Mouse (Mus musculus): ENCODE data around the gene Rnf144a. TPM values are rescaled to one million over a fixed set of nuclear protein-coding genes. Genes with fewer than 3 reads are reported as not detected.
"Not testable (repeated sequence)": the region's sequence is repeated elsewhere in the genome, so short reads cannot be mapped to it uniquely, and the experiment has no call there.

Gene Rnf144a
- polyA plus RNA-seq, 2 experiments, result 0.60 to 0.74 TPM

DNA sequence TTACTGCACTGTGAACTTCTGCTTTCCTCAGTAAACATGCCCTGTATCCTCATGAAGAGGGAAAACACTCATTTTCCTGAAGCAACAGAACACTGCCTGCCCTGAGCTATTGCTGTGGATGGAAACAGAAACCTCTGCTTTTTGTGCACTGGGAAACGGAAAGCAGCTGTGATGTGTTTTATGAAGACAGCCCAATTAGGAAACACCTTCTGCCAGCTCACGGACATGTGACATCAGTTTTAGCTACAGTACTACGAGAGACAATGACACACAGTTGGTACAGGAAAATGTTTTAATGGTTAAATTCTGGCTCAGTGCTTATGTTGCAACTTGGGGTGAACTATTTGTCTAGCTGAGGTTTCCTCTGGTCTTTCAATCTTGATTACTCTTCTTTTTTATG lies 24.3 kb upstream of the Rnf144a start:
- TF ChIP-seq EP300 (IDR thresholded peaks at IDR 0.05; ENCODE audit: low read depth) (no peak), CTCF (IDR thresholded peaks at IDR 0.05; ENCODE audit: low read depth) (no peak)
- no peak for ATAC-seq (ENCODE audit: insufficient read depth)
- Histone ChIP-seq H3K27ac (no peak overlapping the region), H3K36me3 (replicated peaks; ENCODE audit: control insufficient read depth, insufficient read depth, low read depth) (no peaks in the 10 kb centered on the region), H3K4me3 (ENCODE audit: insufficient read depth in 1 of 2, low read depth in 2 of 2, low read length in 2 of 2) (no peak overlapping the region), H3K4me1 (replicated peaks; ENCODE audit: control insufficient read depth in 2 of 2, insufficient read depth in 2 of 2, low read length in 1 of 2) (no peaks in the 10 kb centered on the region), H3K9me3 (ENCODE audit: control insufficient read depth, low read length) (no peaks in the 10 kb centered on the region), H3K27me3 (ENCODE audit: control insufficient read depth, insufficient read depth, low read length) (no peaks in the 10 kb centered on the region), H3K9ac (replicated peaks) (no peak overlapping the region), H3K4me2 (ENCODE audit: low read depth) (no peak overlapping the region)
- WGBS (ENCODE audit: insufficient replicate concordance), result 42% methylated on average over 3 of the region's 3 CpGs
- DNase-seq (ENCODE audit: low read depth in 3 of 3, low spot score in 3 of 3), result no peak

- 66% methylated on average over 3 of the region's 3 CpGs for WGBS (ENCODE audit: insufficient replicate concordance)
- no peaks in the 10 kb centered on the region for H3K4me1 ChIP-seq (replicated peaks; ENCODE audit: control insufficient read depth in 2 of 2, insufficient read depth in 2 of 2, low read length in 1 of 2)
- TF ChIP-seq EP300 (IDR thresholded peaks at IDR 0.05; ENCODE audit: low read depth) (no peak), CTCF (IDR thresholded peaks at IDR 0.05; ENCODE audit: low read depth) (no peak)
- no peak overlapping the region for H3K9ac ChIP-seq (replicated peaks)
- no peak for ATAC-seq (ENCODE audit: insufficient read depth)
- no peak overlapping the region for H3K4me2 ChIP-seq (ENCODE audit: low read depth)
- H3K9me3 ChIP-seq (ENCODE audit: control insufficient read depth, low read length), result no peaks in the 10 kb centered on the region
- no peaks in the 10 kb centered on the region for H3K27me3 ChIP-seq (ENCODE audit: control insufficient read depth, insufficient read depth, low read length)
- no peaks in the 10 kb centered on the region for H3K36me3 ChIP-seq (replicated peaks; ENCODE audit: control insufficient read depth, insufficient read depth, low read depth)
- no peak overlapping the region for H3K4me3 ChIP-seq (ENCODE audit: insufficient read depth in 1 of 2, low read depth in 2 of 2, low read length in 2 of 2)
- H3K27ac ChIP-seq, result no peak overlapping the region
- DNase-seq (ENCODE audit: low read depth in 3 of 3, low spot score in 3 of 3), result no peak
These were observed 22.9 kb upstream of the Rnf144a start for GRCm38 (mm10) chr12:26437950-26438349.

DNA sequence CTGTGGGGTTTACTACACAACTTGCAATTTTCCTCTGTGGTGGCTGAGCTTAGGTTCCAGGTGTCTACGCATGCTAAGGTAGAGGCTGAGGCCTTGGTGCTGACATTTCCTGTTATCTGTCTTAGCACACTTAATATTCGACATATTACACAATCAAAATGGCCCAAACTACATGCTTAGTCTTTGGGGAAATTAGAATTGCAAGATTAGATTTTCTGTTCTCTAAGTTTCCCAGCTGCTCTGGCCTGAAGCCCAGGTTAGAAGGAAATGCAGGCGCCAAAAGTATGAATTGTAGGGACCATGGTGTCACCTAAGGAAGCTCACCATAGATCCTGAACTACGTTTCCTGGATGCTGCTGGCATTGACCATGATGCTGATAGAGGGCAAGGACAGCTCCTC lies 21.3 kb upstream of the Rnf144a start:
- ATAC-seq (ENCODE audit: insufficient read depth), result no peak
- no peak for DNase-seq (ENCODE audit: low read depth in 3 of 3, low spot score in 3 of 3)
- WGBS (ENCODE audit: insufficient replicate concordance), result 60% methylated on average over 4 of the region's 4 CpGs

GRCm38 (mm10) chr12:26428771-26429170 lies 13.7 kb upstream of the Rnf144a start:
- not testable (repeated sequence) for H3K27me3 ChIP-seq (ENCODE audit: control insufficient read depth, insufficient read depth, low read length); H3K4me2 ChIP-seq (ENCODE audit: low read depth); H3K4me3 ChIP-seq (ENCODE audit: insufficient read depth in 1 of 2, low read depth in 2 of 2, low read length in 2 of 2); H3K36me3 ChIP-seq (replicated peaks; ENCODE audit: control insufficient read depth, insufficient read depth, low read depth); DNase-seq (ENCODE audit: low read depth in 3 of 3, low spot score in 3 of 3); H3K27ac ChIP-seq; ATAC-seq (ENCODE audit: insufficient read depth); H3K4me1 ChIP-seq (replicated peaks; ENCODE audit: control insufficient read depth in 2 of 2, insufficient read depth in 2 of 2, low read length in 1 of 2); H3K9me3 ChIP-seq (ENCODE audit: control insufficient read depth, low read length); H3K9ac ChIP-seq (replicated peaks)
- 56% methylated on average over 2 of the region's 2 CpGs for WGBS (ENCODE audit: insufficient replicate concordance)

More for the DNA sequence above, 21.3 kb upstream of the Rnf144a start:
- Histone ChIP-seq H3K27me3 (ENCODE audit: control insufficient read depth, insufficient read depth, low read length) (no peaks in the 10 kb centered on the region), H3K27ac (no peak overlapping the region), H3K36me3 (replicated peaks; ENCODE audit: control insufficient read depth, insufficient read depth, low read depth) (no peaks in the 10 kb centered on the region), H3K4me2 (ENCODE audit: low read depth) (no peak overlapping the region), H3K9me3 (ENCODE audit: control insufficient read depth, low read length) (no peaks in the 10 kb centered on the region), H3K9ac (replicated peaks) (no peak overlapping the region), H3K4me1 (replicated peaks; ENCODE audit: control insufficient read depth in 2 of 2, insufficient read depth in 2 of 2, low read length in 1 of 2) (no peaks in the 10 kb centered on the region), H3K4me3 (ENCODE audit: insufficient read depth in 1 of 2, low read depth in 2 of 2, low read length in 2 of 2) (no peak overlapping the region)
- TF ChIP-seq CTCF (IDR thresholded peaks at IDR 0.05; ENCODE audit: low read depth) (no peak), EP300 (IDR thresholded peaks at IDR 0.05; ENCODE audit: low read depth) (no peak)

DNA sequence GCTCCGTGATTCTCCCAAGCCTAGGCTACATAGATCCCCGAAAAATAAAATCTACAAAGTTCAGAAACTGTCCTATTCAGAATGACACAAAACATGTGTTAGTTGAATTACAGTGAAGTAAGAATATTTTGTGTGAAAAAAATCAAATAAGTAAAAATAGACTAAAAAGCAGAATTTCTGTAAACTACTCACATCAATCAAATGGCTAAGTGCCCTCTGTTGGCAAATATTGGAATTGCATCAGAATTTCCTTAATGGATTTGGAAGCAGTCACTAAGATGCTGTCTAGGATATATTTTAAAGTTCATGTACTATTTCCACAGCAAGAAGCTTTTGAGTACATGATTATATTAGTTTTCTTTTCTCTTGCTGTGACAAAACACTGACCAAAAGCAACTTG lies 9.8 kb upstream of the Rnf144a start:
- Histone ChIP-seq H3K4me3 (ENCODE audit: insufficient read depth in 1 of 2, low read depth in 2 of 2, low read length in 2 of 2) (no peak overlapping the region), H3K27me3 (ENCODE audit: control insufficient read depth, insufficient read depth, low read length) (no peaks in the 10 kb centered on the region), H3K36me3 (replicated peaks; ENCODE audit: control insufficient read depth, insufficient read depth, low read depth) (no peaks in the 10 kb centered on the region), H3K9me3 (ENCODE audit: control insufficient read depth, low read length) (no peaks in the 10 kb centered on the region), H3K9ac (replicated peaks) (no peak overlapping the region), H3K4me1 (replicated peaks; ENCODE audit: control insufficient read depth in 2 of 2, insufficient read depth in 2 of 2, low read length in 1 of 2) (no peaks in the 10 kb centered on the region), H3K27ac (no peak overlapping the region), H3K4me2 (ENCODE audit: low read depth) (no peak overlapping the region)
- 72% methylated on average over 2 of the region's 2 CpGs for WGBS (ENCODE audit: insufficient replicate concordance)
- ATAC-seq (ENCODE audit: insufficient read depth) (no peak), DNase-seq (ENCODE audit: low read depth in 3 of 3, low spot score in 3 of 3) (peak; percentile 24 to 39 (median 32))
- TF ChIP-seq EP300 (IDR thresholded peaks at IDR 0.05; ENCODE audit: low read depth) (no peak), CTCF (IDR thresholded peaks at IDR 0.05; ENCODE audit: low read depth) (peak; percentile 52; the same call in 1 of the 2 replicates)
